ENCODE assay signal across 14 mouse cellular contexts in genomic region chr14:91889141-91889631, GRCm38 (mm10).
DNase-seq lines count a peak whose midpoint lies in the region; ATAC-seq lines count a peak whose summit lies in the region.
"Had no signal": no experiment of that assay in that cellular context is flagged by ENCODE, and none has a peak within 500 bp of the region (broad histone marks: within the 10 kb centered on the region; RNA-seq: fewer than 3 reads in every experiment).

No protein-coding gene starts in this region.

- no peak overlapping the region for H3K4me3 ChIP-seq in heart, embryonic 11.5 days (ENCODE audit: low read depth, low read length)
- H3K4me3 ChIP-seq: forebrain, embryonic 15.5 days; kidney, embryonic 15.5 days; liver, embryonic 13.5 days; megakaryocyte, embryonic 14.5 days had no signal

- H3K27me3 ChIP-seq in heart, embryonic 11.5 days (ENCODE audit: control insufficient read depth, insufficient read depth, low read length): no peaks in the 10 kb centered on the region
- H3K27me3 ChIP-seq: CH12.LX; forebrain, embryonic 15.5 days; kidney, embryonic 15.5 days; liver, embryonic 13.5 days; megakaryocyte, embryonic 14.5 days had no signal

- no peaks in the 10 kb centered on the region for H3K9me3 ChIP-seq in heart, embryonic 11.5 days (replicated peaks; ENCODE audit: control insufficient read depth, low read length)
- H3K9me3 ChIP-seq: forebrain, embryonic 15.5 days; kidney, embryonic 15.5 days; liver, embryonic 13.5 days had no signal

- H3K4me2 ChIP-seq in heart, embryonic 11.5 days: no peak overlapping the region
- H3K4me2 ChIP-seq: forebrain, embryonic 15.5 days; kidney, embryonic 15.5 days; liver, embryonic 13.5 days had no signal

- intact Hi-C loops in gastrocnemius, postnatal 36 days (cut with DNase I): no loop called here

- DNase-seq in heart, adult 18-20 months: peak; percentile 4 to 6
- peak; percentile 31 for DNase-seq in 3T3-L1 (ENCODE audit: low read depth, low spot score)
- peak; percentile 20 to 29 for DNase-seq in adrenal gland, postnatal 36 days
- peak; percentile 22 to 32 for DNase-seq in layer of hippocampus, postnatal 14 days (ENCODE audit: low spot score in 2 of 2)
- no peak for DNase-seq in urinary bladder, postnatal 10 days (ENCODE audit: low spot score)
- DNase-seq in gastrocnemius, postnatal 36 days: no peak
- DNase-seq in gastrocnemius, postnatal 25 days: no peak
- DNase-seq: liver, embryonic 13.5 days; thymus, adult 18-20 months had no signal

- ATAC-seq in heart, embryonic 11.5 days (replicated peaks; ENCODE audit: insufficient number of reproducible peaks, low FRiP score, low TSS enrichment): no peak
- ATAC-seq: forebrain, embryonic 15.5 days had no signal

- no peak overlapping the region for H3K9ac ChIP-seq in heart, embryonic 11.5 days (ENCODE audit: low read depth, low read length)
- H3K9ac ChIP-seq: forebrain, embryonic 15.5 days; kidney, embryonic 15.5 days; liver, embryonic 13.5 days had no signal

- no peaks in the 10 kb centered on the region for H3K4me1 ChIP-seq in heart, embryonic 11.5 days (ENCODE audit: control insufficient read depth, insufficient read depth, low read length)
- H3K4me1 ChIP-seq: forebrain, embryonic 15.5 days; kidney, embryonic 15.5 days; liver, embryonic 13.5 days; megakaryocyte, embryonic 14.5 days had no signal

- H3K27ac ChIP-seq in heart, embryonic 11.5 days (ENCODE audit: low read depth, low read length): no peak overlapping the region
- H3K27ac ChIP-seq: forebrain, embryonic 15.5 days; kidney, embryonic 15.5 days; liver, embryonic 13.5 days had no signal

- 66% methylated on average over 9 of the region's 9 CpGs for WGBS in heart, embryonic 11.5 days (ENCODE audit: insufficient replicate concordance)

- H3K36me3 ChIP-seq in heart, embryonic 11.5 days (ENCODE audit: control insufficient read depth, insufficient read depth, low read length): no peaks in the 10 kb centered on the region
- H3K36me3 ChIP-seq: forebrain, embryonic 15.5 days; kidney, embryonic 15.5 days; liver, embryonic 13.5 days had no signal

Comparison
In these comparisons a context has a peak if more than half of its experiments do, and no peak if none do; other contexts are left out.
1. DNase-seq: peak in heart, adult 18-20 months (2 of 2), 3T3-L1 (single experiment), adrenal gland, postnatal 36 days (2 of 2) and layer of hippocampus, postnatal 14 days (2 of 2); none in urinary bladder, postnatal 10 days (single experiment), gastrocnemius, postnatal 36 days (0 of 2) and gastrocnemius, postnatal 25 days (single experiment).